Mouse (Mus musculus) E14TG2a.4 (cell line): Measurements from ENCODE around the gene Fam155a.
"Not testable (repeated sequence)": the region's sequence is repeated elsewhere in the genome, so short reads cannot be mapped to it uniquely, and the experiment has no call there.

ENCODE experiments used
- H3K27me3 ChIP-seq: 2 replicates; pipeline ENCODE4 v1.6.1; 2014; ENCODE audit warnings: low read length, control low read depth; ENCODE audit not compliant: insufficient read depth
- H3K36me3 ChIP-seq: 2 replicates; pipeline ENCODE4 v1.6.1; 2014; ENCODE audit warnings: low read length, control low read depth; ENCODE audit not compliant: insufficient read depth
- H3K4me1 ChIP-seq: replicated peaks from 2 replicates; pipeline ENCODE4 v1.6.1; 2014; ENCODE audit warnings: low read depth, low read length, control low read depth
- H3K4me3 ChIP-seq: replicated peaks from 2 replicates; pipeline ENCODE4 v1.5.1; 2014; ENCODE audit warnings: mild to moderate bottlenecking, low read length
- H3K9me3 ChIP-seq: 2 replicates; pipeline ENCODE4 v1.6.1; 2014; ENCODE audit warnings: low read length, control low read depth
- CTCF ChIP-seq: conservative IDR thresholded peaks from 2 replicates; pipeline ENCODE4 v1.5.1; 2014; ENCODE audit warnings: low read length
- NANOG ChIP-seq: IDR thresholded peaks from 2 replicates; pipeline ENCODE4 v1.6.1; 2014; ENCODE audit warnings: borderline replicate concordance, low read length, mixed read lengths
- POU5F1 ChIP-seq: IDR thresholded peaks from 2 replicates; pipeline ENCODE4 v1.6.1; 2014; ENCODE audit warnings: low read length, borderline replicate concordance

The Fam155a gene

GRCm38 (mm10) chr8:9770999-9771605, at the start of gene Fam155a:
Gene Fam155a (minus strand): TSS chr8:9771161.
- TF ChIP-seq CTCF, result no peak
- no peak for TF ChIP-seq POU5F1
- no peak for TF ChIP-seq NANOG
- H3K36me3 ChIP-seq, result no peaks in the 10 kb centered on the region
- H3K4me1 ChIP-seq, result peaks cover 18% of the 10 kb centered on the region
- H3K9me3 ChIP-seq, result no peaks in the 10 kb centered on the region
- H3K27me3 ChIP-seq, result peaks cover 59% of the 10 kb centered on the region
- peak within 1 kb of the TSS; percentile 72 for H3K4me3 ChIP-seq

GRCm38 (mm10) chr8:9813273-9813946, 42.4 kb upstream of the Fam155a start:
- Histone ChIP-seq H3K4me1 (0 out of 2 replicates have a peak, but pooled peaks cover 6% of the 10 kb centered on the region), H3K27me3 (no peaks in the 10 kb centered on the region), H3K4me3 (no peak overlapping the region), H3K9me3 (peaks cover 4% of the 10 kb centered on the region), H3K36me3 (no peaks in the 10 kb centered on the region)
- no peak for TF ChIP-seq POU5F1

- Histone ChIP-seq H3K9me3 (peaks cover 5% of the 10 kb centered on the region), H3K4me3 (no peak overlapping the region), H3K27me3 (no peaks in the 10 kb centered on the region), H3K36me3 (no peaks in the 10 kb centered on the region), H3K4me1 (0 out of 2 replicates have a peak, but pooled peaks cover 6% of the 10 kb centered on the region)
- TF ChIP-seq POU5F1 (no peak), CTCF (no peak), NANOG (no peak)
Measured at GRCm38 (mm10) chr8:9810955-9811530, 40.1 kb upstream of the Fam155a start.

GRCm38 (mm10) chr8:9808596-9808995, 37.6 kb upstream of the Fam155a start:
- peak; percentile 35 for TF ChIP-seq CTCF
- no peak for TF ChIP-seq POU5F1
- Histone ChIP-seq H3K36me3 (no peaks in the 10 kb centered on the region), H3K4me1 (0 out of 2 replicates have a peak, but pooled peaks cover 6% of the 10 kb centered on the region), H3K4me3 (no peak overlapping the region), H3K9me3 (peaks cover 5% of the 10 kb centered on the region), H3K27me3 (no peaks in the 10 kb centered on the region)

- H3K4me3 ChIP-seq, result no peak overlapping the region
- TF ChIP-seq CTCF (no peak), NANOG (no peak), POU5F1 (no peak)
- no peaks in the 10 kb centered on the region for H3K36me3 ChIP-seq
- H3K4me1 ChIP-seq, result 0 out of 2 replicates have a peak, but pooled peaks cover 1% of the 10 kb centered on the region
- H3K27me3 ChIP-seq, result no peaks in the 10 kb centered on the region
- peaks cover 5% of the 10 kb centered on the region for H3K9me3 ChIP-seq
Measured at GRCm38 (mm10) chr8:9805676-9806075, 34.7 kb upstream of the Fam155a start.

GRCm38 (mm10) chr8:9800346-9800745, 29.4 kb upstream of the Fam155a start:
- H3K36me3 ChIP-seq, H3K4me3 ChIP-seq, H3K4me1 ChIP-seq, H3K27me3 ChIP-seq, H3K9me3 ChIP-seq: not testable (repeated sequence)

- H3K4me1 ChIP-seq, result no peaks in the 10 kb centered on the region
- TF ChIP-seq NANOG (no peak), POU5F1 (no peak), CTCF (no peak)
Measured at GRCm38 (mm10) chr8:9799923-9800322, 29.0 kb upstream of the Fam155a start.

GRCm38 (mm10) chr8:9797514-9797913, 26.6 kb upstream of the Fam155a start:
- TF ChIP-seq POU5F1, result no peak
- no peak for TF ChIP-seq CTCF
- no peak for TF ChIP-seq NANOG
- H3K9me3 ChIP-seq, result no peaks in the 10 kb centered on the region
- no peak overlapping the region for H3K4me3 ChIP-seq
- H3K27me3 ChIP-seq, result no peaks in the 10 kb centered on the region
- H3K36me3 ChIP-seq, result no peaks in the 10 kb centered on the region
- no peaks in the 10 kb centered on the region for H3K4me1 ChIP-seq

More at GRCm38 (mm10) chr8:9799923-9800322, 29.0 kb upstream of the Fam155a start:
- Histone ChIP-seq H3K4me3 (no peak overlapping the region), H3K9me3 (no peaks in the 10 kb centered on the region), H3K36me3 (no peaks in the 10 kb centered on the region), H3K27me3 (no peaks in the 10 kb centered on the region)

GRCm38 (mm10) chr8:9795724-9796123, 24.8 kb upstream of the Fam155a start:
- H3K27me3 ChIP-seq, result no peaks in the 10 kb centered on the region
- no peaks in the 10 kb centered on the region for H3K36me3 ChIP-seq
- H3K4me1 ChIP-seq, result no peaks in the 10 kb centered on the region
- no peaks in the 10 kb centered on the region for H3K9me3 ChIP-seq
- TF ChIP-seq POU5F1, result no peak
- no peak for TF ChIP-seq CTCF
- TF ChIP-seq NANOG, result no peak
- no peak overlapping the region for H3K4me3 ChIP-seq
